Mouse (Mus musculus): ENCODE data around the gene Tti1. TPM values are rescaled to one million over a fixed set of nuclear protein-coding genes. Genes with fewer than 3 reads are reported as not detected.

The Tti1 gene
- polyA plus RNA-seq, 1 experiment from 2014 or later = 5.4 TPM

- ATAC-seq (no peak), DNase-seq (no peak)
- no peaks in the 10 kb centered on the region for H3K27me3 ChIP-seq (ENCODE audit: insufficient read depth, low read length)
- no peaks in the 10 kb centered on the region for H3K4me1 ChIP-seq (ENCODE audit: insufficient read depth)
- H3K4me3 ChIP-seq (ENCODE audit: low read depth, low read length) = no peak overlapping the region
- H3K36me3 ChIP-seq (replicated peaks; ENCODE audit: insufficient read depth, low read length) = no peaks in the 10 kb centered on the region
- H3K9me3 ChIP-seq (ENCODE audit: low read length) = no peaks in the 10 kb centered on the region
- 66% methylated on average over 5 of the region's 5 CpGs for WGBS (ENCODE audit: insufficient replicate concordance)
- no peak overlapping the region for H3K4me2 ChIP-seq (ENCODE audit: low read depth, low read length)
- H3K9ac ChIP-seq (replicated peaks) = no peak overlapping the region
- TF ChIP-seq CTCF (IDR thresholded peaks at IDR 0.05; ENCODE audit: low read depth) = no peak
- TF ChIP-seq EP300 (IDR thresholded peaks at IDR 0.05; ENCODE audit: low read depth) = no peak
- H3K27ac ChIP-seq (ENCODE audit: low read depth) = no peak overlapping the region
These were observed 74.3 kb downstream of the Tti1 start for GRCm38 (mm10) chr2:157953978-157954377.

- peaks cover 8% of the 10 kb centered on the region for H3K4me1 ChIP-seq (ENCODE audit: insufficient read depth)
- WGBS (ENCODE audit: insufficient replicate concordance) = 11% methylated on average over 32 of the region's 37 CpGs
- peak overlapping the region; percentile 43 for H3K4me3 ChIP-seq (ENCODE audit: low read depth, low read length)
- DNase-seq (no peak), ATAC-seq (no peak)
- H3K27ac ChIP-seq (ENCODE audit: low read depth) = no peak overlapping the region
- peak overlapping the region; percentile 72 for H3K4me2 ChIP-seq (ENCODE audit: low read depth, low read length)
- peaks cover 45% of the 10 kb centered on the region for H3K27me3 ChIP-seq (ENCODE audit: insufficient read depth, low read length)
- H3K9me3 ChIP-seq (ENCODE audit: low read length) = no peaks in the 10 kb centered on the region
- H3K9ac ChIP-seq (replicated peaks) = 0 out of 2 replicates have a peak overlapping the region, but pooled peaks have one; percentile 34
- no peaks in the 10 kb centered on the region for H3K36me3 ChIP-seq (replicated peaks; ENCODE audit: insufficient read depth, low read length)
- TF ChIP-seq CTCF (IDR thresholded peaks at IDR 0.05; ENCODE audit: low read depth) (no peak), EP300 (IDR thresholded peaks at IDR 0.05; ENCODE audit: low read depth) (no peak)
These were observed 83.9 kb downstream of the Tti1 start for GRCm38 (mm10) chr2:157944156-157944893.

DNA sequence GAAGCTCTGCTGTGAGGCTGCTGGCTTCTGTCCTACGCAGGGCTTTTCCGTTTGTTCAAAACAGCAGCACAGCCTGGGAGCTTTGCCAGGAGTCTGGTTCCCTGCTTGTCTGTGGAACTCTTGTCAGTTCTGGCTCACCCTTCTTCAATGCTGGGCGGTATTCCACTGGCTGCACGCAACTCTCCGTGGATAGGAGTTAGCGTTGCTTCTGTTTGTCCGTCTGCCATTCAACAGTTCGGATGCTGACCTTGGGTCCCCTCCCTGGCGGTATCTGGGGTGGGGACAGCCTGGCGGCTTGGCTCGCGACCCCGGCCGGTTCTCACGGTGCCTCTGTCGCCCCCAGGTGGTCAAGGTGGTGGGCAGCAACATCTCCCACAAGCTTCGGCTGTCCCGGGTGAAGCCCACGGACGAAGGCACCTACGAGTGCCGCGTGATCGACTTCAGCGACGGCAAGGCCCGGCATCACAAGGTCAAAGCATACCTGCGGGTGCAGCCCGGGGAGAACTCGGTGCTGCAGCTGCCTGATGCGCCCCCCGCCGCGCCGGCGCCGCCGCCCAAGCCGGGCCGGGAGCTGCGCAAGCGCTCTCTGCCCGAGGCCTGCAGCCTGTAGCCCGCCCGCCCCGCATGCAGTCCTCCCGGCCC lies 84.6 kb downstream of the Tti1 start:
- TF ChIP-seq CTCF (IDR thresholded peaks at IDR 0.05; ENCODE audit: low read depth) (peak; percentile 64), EP300 (IDR thresholded peaks at IDR 0.05; ENCODE audit: low read depth) (no peak)
- DNase-seq (peak; percentile 50), ATAC-seq (no peak)
- no peaks in the 10 kb centered on the region for H3K36me3 ChIP-seq (replicated peaks; ENCODE audit: insufficient read depth, low read length)
- H3K4me1 ChIP-seq (ENCODE audit: insufficient read depth) = peaks cover 8% of the 10 kb centered on the region
- no peaks in the 10 kb centered on the region for H3K9me3 ChIP-seq (ENCODE audit: low read length)
- 0 out of 2 replicates have a peak overlapping the region, but pooled peaks have one; percentile 34 for H3K9ac ChIP-seq (replicated peaks)
- H3K4me3 ChIP-seq (ENCODE audit: low read depth, low read length) = peak overlapping the region; percentile 43
- no peak overlapping the region for H3K27ac ChIP-seq (ENCODE audit: low read depth)
- peaks cover 47% of the 10 kb centered on the region for H3K27me3 ChIP-seq (ENCODE audit: insufficient read depth, low read length)
- H3K4me2 ChIP-seq (ENCODE audit: low read depth, low read length) = peak overlapping the region; percentile 72
- 4% methylated on average over 38 of the region's 47 CpGs for WGBS (ENCODE audit: insufficient replicate concordance)

DNA sequence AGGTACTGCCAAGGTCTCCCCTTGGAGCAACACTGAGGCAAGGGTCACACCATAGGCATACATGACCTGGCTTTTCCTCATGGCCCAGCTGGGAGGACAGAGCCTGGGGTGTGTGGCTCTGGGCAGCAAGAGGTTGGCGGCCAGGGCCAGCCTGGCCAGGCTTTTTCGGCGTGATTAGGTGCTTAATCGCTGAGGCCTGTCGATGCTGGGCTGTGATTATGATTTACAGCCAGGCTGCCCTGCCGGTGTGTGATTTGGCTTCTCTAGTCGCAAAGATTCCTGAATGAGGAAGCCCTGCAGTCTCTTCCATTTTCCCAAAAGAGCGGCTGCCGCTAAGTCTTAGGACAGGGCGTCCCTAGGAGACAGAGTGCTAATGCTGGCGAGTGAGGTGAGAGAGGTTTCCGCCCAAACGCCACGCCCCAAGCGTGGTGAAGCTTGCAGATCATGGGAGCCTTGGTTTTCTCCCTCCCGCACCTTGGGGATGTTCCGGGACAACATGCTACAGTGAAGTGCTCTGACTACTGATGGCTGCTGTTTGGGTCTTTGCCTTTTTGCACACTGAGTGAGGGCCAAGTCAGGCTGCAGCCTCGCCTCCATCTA lies 87.5 kb downstream of the Tti1 start:
- ATAC-seq (no peak), DNase-seq (no peak)

GRCm38 (mm10) chr2:157936676-157937075 lies 91.6 kb downstream of the Tti1 start:
- TF ChIP-seq EP300 (IDR thresholded peaks at IDR 0.05; ENCODE audit: low read depth) = no peak
- peaks cover 18% of the 10 kb centered on the region for H3K27me3 ChIP-seq (ENCODE audit: insufficient read depth, low read length)
- no peak for ATAC-seq
- H3K9me3 ChIP-seq (ENCODE audit: low read length) = no peaks in the 10 kb centered on the region
- WGBS (ENCODE audit: insufficient replicate concordance) = 67% methylated on average over 4 of the region's 4 CpGs
- H3K9ac ChIP-seq (replicated peaks) = no peak overlapping the region
- no peak overlapping the region for H3K4me2 ChIP-seq (ENCODE audit: low read depth, low read length)
- no peak for DNase-seq
- no peaks in the 10 kb centered on the region for H3K36me3 ChIP-seq (replicated peaks; ENCODE audit: insufficient read depth, low read length)
- no peak overlapping the region for H3K27ac ChIP-seq (ENCODE audit: low read depth)
- H3K4me1 ChIP-seq (ENCODE audit: insufficient read depth) = no peaks in the 10 kb centered on the region
- no peak overlapping the region for H3K4me3 ChIP-seq (ENCODE audit: low read depth, low read length)

More for the DNA sequence above, 87.5 kb downstream of the Tti1 start:
- Histone ChIP-seq H3K27me3 (ENCODE audit: insufficient read depth, low read length) (peaks cover 47% of the 10 kb centered on the region), H3K27ac (ENCODE audit: low read depth) (no peak overlapping the region), H3K4me2 (ENCODE audit: low read depth, low read length) (no peak overlapping the region), H3K4me1 (ENCODE audit: insufficient read depth) (peaks cover 8% of the 10 kb centered on the region), H3K9ac (replicated peaks) (no peak overlapping the region), H3K4me3 (ENCODE audit: low read depth, low read length) (no peak overlapping the region), H3K9me3 (ENCODE audit: low read length) (no peaks in the 10 kb centered on the region), H3K36me3 (replicated peaks; ENCODE audit: insufficient read depth, low read length) (no peaks in the 10 kb centered on the region)
- WGBS (ENCODE audit: insufficient replicate concordance) = 6% methylated on average over 18 of the region's 18 CpGs
- no peak for TF ChIP-seq CTCF (IDR thresholded peaks at IDR 0.05; ENCODE audit: low read depth)
- TF ChIP-seq EP300 (IDR thresholded peaks at IDR 0.05; ENCODE audit: low read depth) = no peak

DNA sequence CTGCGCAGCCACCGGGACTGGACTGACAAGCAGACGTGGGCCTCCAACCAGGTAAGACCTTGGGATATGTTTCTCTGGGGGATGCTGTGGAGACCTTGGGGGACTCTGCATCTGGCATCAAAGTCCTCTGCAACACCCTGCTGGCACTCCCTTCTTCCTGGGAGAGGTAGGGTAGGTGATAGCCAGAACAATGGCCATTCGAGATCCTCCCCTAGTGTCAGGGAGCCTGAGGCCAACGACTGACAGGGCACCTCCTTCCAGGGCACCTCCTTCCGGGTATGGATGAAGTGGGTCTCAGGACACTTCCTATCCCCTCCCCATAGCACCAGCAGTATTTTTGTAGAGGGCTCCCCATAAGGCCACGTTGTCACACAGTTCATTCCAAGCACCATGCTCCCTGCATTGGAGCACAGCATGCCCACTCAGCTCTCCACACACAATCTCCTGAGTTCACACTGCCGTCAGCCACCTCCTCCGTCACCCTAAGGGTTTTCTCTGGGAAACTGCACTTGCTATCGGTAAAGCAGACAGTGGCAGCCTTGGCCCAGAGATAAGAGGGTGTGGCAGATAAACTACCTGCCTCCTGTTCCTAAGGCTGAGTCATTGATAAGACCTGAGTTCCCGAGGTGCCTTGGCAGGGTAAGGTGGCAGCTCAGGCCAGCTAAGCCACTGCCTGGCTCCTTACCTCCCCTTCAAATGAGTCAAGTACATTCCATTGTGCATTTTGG lies 92.6 kb downstream of the Tti1 start:
- no peak for TF ChIP-seq EP300 (IDR thresholded peaks at IDR 0.05; ENCODE audit: low read depth)
- TF ChIP-seq CTCF (IDR thresholded peaks at IDR 0.05; ENCODE audit: low read depth) = no peak
- DNase-seq (no peak), ATAC-seq (no peak)
- no peak overlapping the region for H3K4me3 ChIP-seq (ENCODE audit: low read depth, low read length)
- no peak overlapping the region for H3K4me2 ChIP-seq (ENCODE audit: low read depth, low read length)
- WGBS (ENCODE audit: insufficient replicate concordance) = 48% methylated on average over 10 of the region's 11 CpGs
- no peak overlapping the region for H3K27ac ChIP-seq (ENCODE audit: low read depth)
- H3K4me1 ChIP-seq (ENCODE audit: insufficient read depth) = no peaks in the 10 kb centered on the region
- no peaks in the 10 kb centered on the region for H3K36me3 ChIP-seq (replicated peaks; ENCODE audit: insufficient read depth, low read length)
- no peaks in the 10 kb centered on the region for H3K9me3 ChIP-seq (ENCODE audit: low read length)
- H3K27me3 ChIP-seq (ENCODE audit: insufficient read depth, low read length) = peaks cover 7% of the 10 kb centered on the region; the same call in 1 of the 2 replicates
- H3K9ac ChIP-seq (replicated peaks) = no peak overlapping the region
